Mouse (Mus musculus): Measurements from ENCODE around the gene Lamc1.

GRCm38 (mm10) chr1:153320121-153320520, 12.5 kb downstream of the Lamc1 start:
- TF ChIP-seq CTCF (IDR thresholded peaks at IDR 0.05; ENCODE audit: control insufficient read depth, insufficient read depth, insufficient replicate concordance, low read depth, low read length) = no peak
- no peak for TF ChIP-seq POLR2A (IDR thresholded peaks at IDR 0.05; ENCODE audit: control insufficient read depth, low read depth, low read length)

All from testis, adult 2 months (tissue).